Mouse (Mus musculus) neural tube, embryonic 11.5 days (tissue): ENCODE measurements around the gene Btrc. TPM values are rescaled to one million over a fixed set of nuclear protein-coding genes. Genes with fewer than 3 reads are reported as not detected.
"Not testable (repeated sequence)": the region's sequence is repeated elsewhere in the genome, so short reads cannot be mapped to it uniquely, and the experiment has no call there.

Experiments
- ATAC-seq: fragments of 200-750 bp; cut with Nextera tagmentation; 2 replicates; pipeline ENCODE4 v1.8.0; 2017; ENCODE audit warnings: moderate number of reproducible peaks, mild to moderate bottlenecking, moderate TSS enrichment, moderate library complexity; ENCODE audit not compliant: insufficient read depth, low FRiP score, low TSS enrichment
- DNase-seq: peaks from one replicate; pipeline ENCODE4 v3.0.0-alpha.2; 2015; ENCODE audit warnings: low spot score
- H3K27ac ChIP-seq: fragments of 300-500 bp; sonication (generic); 2 replicates; pipeline ENCODE4 v1.5.1; 2014; ENCODE audit warnings: low read depth, mild to moderate bottlenecking, low read length
- H3K27me3 ChIP-seq: fragments of 300-500 bp; sonication (generic); 2 replicates; pipeline ENCODE4 v1.6.1; 2014; ENCODE audit warnings: mild to moderate bottlenecking, low read length, mixed read lengths; ENCODE audit not compliant: control insufficient read depth, insufficient read depth
- H3K36me3 ChIP-seq: fragments of 300-500 bp; sonication (generic); 2 replicates; pipeline ENCODE4 v1.6.1; 2014; ENCODE audit warnings: mild to moderate bottlenecking, low read length, moderate library complexity, mixed read lengths; ENCODE audit not compliant: control insufficient read depth, insufficient read depth
- H3K4me1 ChIP-seq: fragments of 300-500 bp; sonication (generic); 2 replicates; pipeline ENCODE4 v1.6.1; 2014; ENCODE audit warnings: low read length, mixed read lengths; ENCODE audit not compliant: control insufficient read depth, insufficient read depth
- H3K4me2 ChIP-seq: fragments of 300-500 bp; sonication (generic); 2 replicates; pipeline ENCODE4 v1.6.1; 2014; ENCODE audit warnings: low read depth, mild to moderate bottlenecking, moderate library complexity
- H3K4me3 ChIP-seq: fragments of 300-500 bp; sonication (generic); 2 replicates; pipeline ENCODE4 v1.5.1; 2014; ENCODE audit warnings: low read depth, low read length
- H3K9ac ChIP-seq: fragments of 300-500 bp; sonication (generic); 2 replicates; pipeline ENCODE4 v1.6.1; 2014; ENCODE audit warnings: mild to moderate bottlenecking, low read length
- H3K9me3 ChIP-seq: fragments of 300-500 bp; sonication (generic); 2 replicates; pipeline ENCODE4 v1.6.1; 2016; ENCODE audit warnings: low read length; ENCODE audit not compliant: control insufficient read depth
- WGBS: fragments of 180-500 bp; shearing (Covaris S2); extraction: QIAGEN DNeasy Blood & Tissue Kit; methylation state at CpG from one replicate; pipeline ENCODE4 v1.1.7; 2014; 5-methylcytosine and 5-hydroxymethylcytosine counted together
- polyA plus RNA-seq: library from polyadenylated mRNA; unstranded; fragments of >200 nt; fragmentation: Nextera tagmentation; extraction: Ambion mirVana; gene quantifications from 2 replicates; pipeline ENCODE4 v1.2.1, GENCODE M21; 2014

Gene Btrc
- polyA plus RNA-seq, 1 experiment from 2014 or later: 68.4 TPM

GRCm38 (mm10) chr19:45350456-45350855, 13.1 kb upstream of the Btrc start:
- no peak overlapping the region for H3K4me3 ChIP-seq
- H3K9ac ChIP-seq: no peak overlapping the region
- no peak overlapping the region for H3K27ac ChIP-seq
- no peaks in the 10 kb centered on the region for H3K4me1 ChIP-seq
- no peak for DNase-seq
- no peaks in the 10 kb centered on the region for H3K9me3 ChIP-seq
- H3K27me3 ChIP-seq: no peaks in the 10 kb centered on the region
- ATAC-seq: no peak
- no peak overlapping the region for H3K4me2 ChIP-seq
- 65% methylated on average over 12 of the region's 12 CpGs for WGBS
- no peaks in the 10 kb centered on the region for H3K36me3 ChIP-seq

- not testable (repeated sequence) for H3K27me3 ChIP-seq, H3K4me3 ChIP-seq, H3K9me3 ChIP-seq, H3K4me2 ChIP-seq, H3K4me1 ChIP-seq, H3K9ac ChIP-seq, H3K27ac ChIP-seq, H3K36me3 ChIP-seq, ATAC-seq, DNase-seq
- 90% methylated on average over 7 of the region's 7 CpGs for WGBS
These were observed 10.8 kb upstream of the Btrc start for GRCm38 (mm10) chr19:45352706-45353105.

- no peaks in the 10 kb centered on the region for H3K9me3 ChIP-seq
- 88% methylated on average over 6 of the region's 6 CpGs for WGBS
- H3K27me3 ChIP-seq: no peaks in the 10 kb centered on the region
- DNase-seq: no peak
- no peaks in the 10 kb centered on the region for H3K4me1 ChIP-seq
- ATAC-seq: no peak
- no peak overlapping the region for H3K9ac ChIP-seq
- H3K4me2 ChIP-seq: no peak overlapping the region
- no peak overlapping the region for H3K4me3 ChIP-seq
- H3K36me3 ChIP-seq: no peaks in the 10 kb centered on the region
- H3K27ac ChIP-seq: no peak overlapping the region
These were observed 7.9 kb upstream of the Btrc start for GRCm38 (mm10) chr19:45355678-45356077.

GRCm38 (mm10) chr19:45356868-45357267, 6.7 kb upstream of the Btrc start:
- not testable (repeated sequence) for H3K9me3 ChIP-seq, H3K4me3 ChIP-seq, ATAC-seq, H3K36me3 ChIP-seq, H3K27me3 ChIP-seq, DNase-seq, H3K9ac ChIP-seq, H3K27ac ChIP-seq, H3K4me2 ChIP-seq, H3K4me1 ChIP-seq
- 84% methylated on average over 6 of the region's 6 CpGs for WGBS

- ATAC-seq: no peak
- no peaks in the 10 kb centered on the region for H3K36me3 ChIP-seq
- DNase-seq: no peak
These were observed 3.0 kb upstream of the Btrc start for GRCm38 (mm10) chr19:45360486-45360885.

GRCm38 (mm10) chr19:45363933-45364391, 428 bp downstream of the Btrc start:
- WGBS: under 1% methylated on average over 20 of the region's 20 CpGs
- ATAC-seq (peak; percentile 79), DNase-seq (no peak)
- H3K4me2 ChIP-seq: peak overlapping the region; percentile 71
- no peaks in the 10 kb centered on the region for H3K27me3 ChIP-seq
- peak overlapping the region; percentile 73 for H3K4me3 ChIP-seq
- H3K4me1 ChIP-seq: peaks cover 9% of the 10 kb centered on the region
- H3K9ac ChIP-seq: peak overlapping the region; percentile 70
- no peaks in the 10 kb centered on the region for H3K9me3 ChIP-seq
- peak overlapping the region; percentile 89 for H3K27ac ChIP-seq
- no peaks in the 10 kb centered on the region for H3K36me3 ChIP-seq

More at GRCm38 (mm10) chr19:45360486-45360885, 3.0 kb upstream of the Btrc start:
- Histone ChIP-seq H3K27ac (no peak overlapping the region), H3K9me3 (no peaks in the 10 kb centered on the region), H3K4me1 (peaks cover 6% of the 10 kb centered on the region), H3K27me3 (no peaks in the 10 kb centered on the region), H3K4me2 (no peak overlapping the region), H3K9ac (no peak overlapping the region), H3K4me3 (no peak overlapping the region)

GRCm38 (mm10) chr19:45366651-45367050, 3.1 kb downstream of the Btrc start:
- ATAC-seq (no peak), DNase-seq (no peak)
- Histone ChIP-seq H3K4me1 (peaks cover 9% of the 10 kb centered on the region), H3K4me3 (no peak overlapping the region), H3K4me2 (no peak overlapping the region), H3K9me3 (no peaks in the 10 kb centered on the region), H3K36me3 (no peaks in the 10 kb centered on the region), H3K27me3 (no peaks in the 10 kb centered on the region), H3K9ac (no peak overlapping the region), H3K27ac (no peak overlapping the region)
- 91% methylated on average over 7 of the region's 7 CpGs for WGBS

- H3K4me2 ChIP-seq, H3K27me3 ChIP-seq, H3K4me1 ChIP-seq, DNase-seq, H3K9ac ChIP-seq, H3K9me3 ChIP-seq, H3K4me3 ChIP-seq, ATAC-seq, H3K36me3 ChIP-seq, H3K27ac ChIP-seq: not testable (repeated sequence)
- WGBS: 95% methylated on average over 10 of the region's 10 CpGs
These were observed 21.3 kb downstream of the Btrc start for GRCm38 (mm10) chr19:45384815-45385214.

- no peak overlapping the region for H3K4me2 ChIP-seq
These were observed 25.0 kb downstream of the Btrc start for GRCm38 (mm10) chr19:45388551-45388950.

More at GRCm38 (mm10) chr19:45388551-45388950, 25.0 kb downstream of the Btrc start:
- DNase-seq (no peak), ATAC-seq (no peak)
- no peak overlapping the region for H3K27ac ChIP-seq
- H3K4me1 ChIP-seq: no peaks in the 10 kb centered on the region
- WGBS: 77% methylated on average over 6 of the region's 6 CpGs
- no peaks in the 10 kb centered on the region for H3K9me3 ChIP-seq
- H3K9ac ChIP-seq: no peak overlapping the region
- H3K4me3 ChIP-seq: no peak overlapping the region
- no peaks in the 10 kb centered on the region for H3K36me3 ChIP-seq
- no peaks in the 10 kb centered on the region for H3K27me3 ChIP-seq
